Mouse (Mus musculus) monocyte, adult 2 months (primary cell): Measurements from ENCODE around the gene Rgl3.

Experiments used
- DNase-seq, 2 experiments: peaks; one replicate each; pipeline ENCODE4 v3.0.0; 2022; ENCODE audit warnings: low spot score in 2 of 2, low read depth in 1 of 2

Gene Rgl3

GRCm38 (mm10) chr9:21989230-21990110 lies at the start of gene Rgl3:
Gene Rgl3, minus strand, starts transcription at chr9:21989446.
- DNase-seq: no peak

- DNase-seq: no peak
These were observed 48.6 kb upstream of the Rgl3 start for GRCm38 (mm10) chr9:22037826-22038225.

GRCm38 (mm10) chr9:22035300-22036044 lies 46.2 kb upstream of the Rgl3 start:
- DNase-seq: no peak

GRCm38 (mm10) chr9:22030386-22030785 lies 41.1 kb upstream of the Rgl3 start:
- DNase-seq: no peak

GRCm38 (mm10) chr9:22028467-22028866 lies 39.2 kb upstream of the Rgl3 start:
- no peak for DNase-seq

GRCm38 (mm10) chr9:22024592-22024991 lies 35.3 kb upstream of the Rgl3 start:
- DNase-seq: no peak

GRCm38 (mm10) chr9:22017208-22017825 lies 28.1 kb upstream of the Rgl3 start:
- DNase-seq: no peak

- DNase-seq: no peak
These were observed 27.0 kb upstream of the Rgl3 start for GRCm38 (mm10) chr9:22016245-22016644.

- no peak for DNase-seq
These were observed 23.5 kb upstream of the Rgl3 start for GRCm38 (mm10) chr9:22012731-22013130.

GRCm38 (mm10) chr9:22011055-22011454 lies 21.8 kb upstream of the Rgl3 start:
- DNase-seq: no peak

- no peak for DNase-seq
These were observed 15.3 kb upstream of the Rgl3 start for GRCm38 (mm10) chr9:22004546-22004945.

GRCm38 (mm10) chr9:22003163-22003554 lies 13.9 kb upstream of the Rgl3 start:
- DNase-seq: no peak

- peak; percentile 99 to 100 for DNase-seq
These were observed 13.2 kb upstream of the Rgl3 start, which contains the start of the genes Ccdc151 and Prkcsh for GRCm38 (mm10) chr9:22002194-22003162. Gene Ccdc151, minus strand, starts transcription at chr9:22002634. Gene Prkcsh, plus strand, starts transcription at chr9:22002806.

- no peak for DNase-seq
These were observed 12.4 kb upstream of the Rgl3 start for GRCm38 (mm10) chr9:22001633-22002032.

GRCm38 (mm10) chr9:22000296-22000695 lies 11.1 kb upstream of the Rgl3 start:
- DNase-seq: no peak

GRCm38 (mm10) chr9:21996178-21996867 lies 7.1 kb upstream of the Rgl3 start:
- DNase-seq: no peak

GRCm38 (mm10) chr9:21992227-21992626 lies 3.0 kb upstream of the Rgl3 start:
- no peak for DNase-seq

GRCm38 (mm10) chr9:21988421-21989101 lies 685 bp downstream of the Rgl3 start:
- DNase-seq: no peak

GRCm38 (mm10) chr9:21987592-21988342 lies 1.5 kb downstream of the Rgl3 start:
- DNase-seq: no peak
